Mouse (Mus musculus) ES-E14 (cell line): ENCODE results near the gene Gfer.

Experiments used
- CHD2 ChIP-seq: IDR thresholded peaks from 2 replicates; pipeline ENCODE4 v1.6.1; 2014; ENCODE audit warnings: mild to moderate bottlenecking, low read depth, low read length, inconsistent platforms
- HCFC1 ChIP-seq: IDR thresholded peaks from 2 replicates; pipeline ENCODE4 v1.6.1; 2012; ENCODE audit warnings: low read length, inconsistent platforms, borderline replicate concordance; ENCODE audit not compliant: insufficient read depth
- ZC3H11A ChIP-seq: IDR thresholded peaks from 2 replicates; pipeline ENCODE4 v1.6.1; 2012; ENCODE audit warnings: low read depth, mild to moderate bottlenecking, inconsistent platforms, low read length, borderline replicate concordance

DNA sequence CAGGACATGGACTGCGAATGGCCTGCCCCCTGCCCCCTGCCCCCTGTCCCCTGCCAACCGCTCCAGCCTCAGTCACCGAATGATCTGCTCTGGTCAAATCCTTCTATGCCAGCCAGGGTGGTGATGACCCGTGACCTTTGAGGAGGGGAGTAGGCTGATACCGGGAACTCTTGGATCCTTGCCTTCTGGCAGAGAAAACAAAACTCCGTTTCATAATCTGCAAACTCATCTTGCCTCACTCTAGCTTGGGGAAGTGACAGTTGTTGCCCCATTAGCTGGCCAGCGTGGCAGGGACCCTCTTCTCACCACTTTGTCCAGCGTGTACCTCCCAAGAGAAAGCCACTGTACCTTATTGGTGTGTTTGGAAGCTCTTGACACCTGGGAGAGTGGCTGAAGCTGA lies 46.4 kb upstream of the Gfer start:
- TF ChIP-seq HCFC1 = no peak
- no peak for TF ChIP-seq ZC3H11A
- no peak for TF ChIP-seq CHD2
